Mouse (Mus musculus) activated CD4-positive, CD25-positive, alpha-beta regulatory T cell (primary cell): Measurements from ENCODE around the gene Usp8. TPM values are rescaled to one million over a fixed set of nuclear protein-coding genes. Genes with fewer than 3 reads are reported as not detected.

Source experiments
- polyA plus RNA-seq, 2 experiments: library from polyadenylated mRNA; unstranded; fragments of 100-300 nt; shearing (Covaris generic); gene quantifications; one replicate each; pipeline ENCODE4 v1.2.1; 2017

Gene Usp8
- polyA plus RNA-seq, result 10 to 100 TPM; 39.2 to 41.5 TPM

DNA sequence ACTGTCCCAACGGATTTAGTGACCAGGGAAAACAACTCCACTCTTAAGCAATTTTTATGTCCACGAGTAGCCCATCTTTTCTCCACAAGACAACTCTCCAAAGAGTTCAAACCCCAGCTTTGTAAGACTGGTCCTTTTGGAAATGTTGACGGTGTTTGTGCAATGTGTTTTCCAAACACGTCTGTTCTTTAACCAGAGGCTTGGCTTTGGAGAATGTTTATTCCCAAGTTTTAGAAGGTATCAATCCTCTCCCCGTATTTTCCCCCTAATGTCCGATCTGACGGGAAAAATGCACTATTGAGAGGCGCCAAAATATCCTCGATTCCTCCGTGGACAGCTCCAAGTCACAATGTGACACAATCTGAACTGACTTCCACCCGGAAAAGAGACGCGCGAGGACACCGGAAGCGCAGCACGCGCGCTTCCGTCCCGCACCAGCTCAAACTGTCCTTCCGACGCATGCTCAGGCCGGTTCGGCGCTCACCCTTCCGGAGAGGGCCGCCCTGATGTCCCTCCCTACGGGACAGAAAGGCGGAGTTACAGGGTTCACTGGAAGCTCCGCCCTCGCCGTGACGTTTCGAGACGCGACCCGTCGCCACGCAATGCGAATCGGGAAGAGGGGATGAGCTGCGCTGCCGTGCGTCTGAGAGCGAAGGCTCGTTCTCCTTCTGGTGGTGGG is at the start of gene Usp8:
Gene Usp8, plus strand, starts transcription at position 570 of the 679 bp plus-strand sequence.

DNA sequence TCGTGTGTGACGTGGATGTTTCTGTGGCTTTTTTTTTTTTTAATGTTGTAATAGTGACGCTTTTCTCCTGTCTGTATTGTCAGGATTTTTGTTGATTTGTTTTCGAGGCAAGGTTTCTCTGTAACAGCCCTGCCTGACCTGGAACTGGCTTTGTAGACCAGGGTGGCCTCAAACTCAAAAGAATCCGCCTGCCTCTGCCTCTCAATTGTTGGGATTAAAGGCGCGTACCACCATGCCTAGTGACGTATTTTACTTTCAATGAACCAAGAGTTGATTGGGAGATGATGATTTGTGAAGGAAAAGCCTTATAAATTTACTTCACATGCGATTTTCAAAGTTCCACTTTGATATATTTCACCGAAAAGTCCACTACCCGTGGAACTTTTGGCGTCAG is 31.0 kb upstream of the Usp8 start, which contains the start of gene Gabpb1:
Gene Gabpb1, minus strand, starts transcription at position 216 of the 394 bp plus-strand sequence.

DNA sequence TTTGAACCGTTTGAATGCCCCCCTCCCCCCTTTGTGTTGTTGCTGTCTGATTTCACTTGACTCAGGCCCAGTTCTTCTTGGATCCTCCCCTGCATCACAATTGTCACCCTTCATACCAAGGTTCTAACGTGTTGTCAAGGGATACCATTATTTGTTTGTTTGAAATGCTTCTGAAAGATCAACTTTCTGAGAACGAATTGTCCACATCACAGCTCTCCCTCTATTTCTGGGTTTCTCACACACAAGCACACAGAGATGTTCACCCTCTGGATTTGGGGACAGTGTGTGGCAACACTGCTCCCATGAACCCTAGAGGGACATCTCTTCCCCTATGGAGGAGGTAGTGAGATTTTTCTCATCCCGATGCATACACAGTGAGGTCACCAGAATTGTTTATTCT is 76.2 kb downstream of the Usp8 start, which contains the start of gene Usp50:
Gene Usp50, minus strand, starts transcription at position 101 of the 400 bp plus-strand sequence.

Other genes starting within 250 kb of the Usp8 start
- gene Atp8b4, start 206.7 kb upstream of the Usp8 start, polyA plus RNA-seq, result 1 to 10 TPM in 1 of 2 experiments, under 1 TPM in 1; 0.88 to 2.0 TPM
- gene Slc27a2, start 154.9 kb upstream of the Usp8 start, polyA plus RNA-seq, result under 1 TPM in 1 of 2 experiments, not detected in 1; 0.10 TPM
- gene Hdc, start 88.0 kb upstream of the Usp8 start, polyA plus RNA-seq, result 1 to 10 TPM in 1 of 2 experiments, under 1 TPM in 1; 0.93 to 1.9 TPM
- 10 to 100 TPM; 69.5 to 80.0 TPM for gene Gabpb1, start 31.0 kb upstream of the Usp8 start, polyA plus RNA-seq
- gene Usp50, start 76.1 kb downstream of the Usp8 start, polyA plus RNA-seq, result 1 to 10 TPM; 1.9 to 3.1 TPM
- 10 to 100 TPM; 48.2 to 64.7 TPM for gene Trpm7, start 168.9 kb downstream of the Usp8 start, polyA plus RNA-seq
- 10 to 100 TPM; 54.4 to 69.6 TPM for gene Sppl2a, start 225.9 kb downstream of the Usp8 start, polyA plus RNA-seq